Mouse (Mus musculus) embryonic facial prominence, embryonic 15.5 days (tissue): ENCODE data around the gene Lrrc73. TPM values are rescaled to one million over a fixed set of nuclear protein-coding genes. Genes with fewer than 3 reads are reported as not detected.
A peak's percentile ranks its signal among the peaks of the same experiment; 100 is the strongest.

Source experiments
- ATAC-seq: fragments of 200-750 bp; cut with Nextera tagmentation; 2 replicates; pipeline ENCODE4 v1.8.0; 2017; ENCODE audit warnings: low read depth, moderate TSS enrichment; ENCODE audit not compliant: insufficient number of reproducible peaks, low FRiP score, low TSS enrichment
- H3K27ac ChIP-seq: fragments of 300-500 bp; sonication (generic); replicated peaks from 2 replicates; pipeline ENCODE4 v1.5.1; 2015; ENCODE audit warnings: mild to moderate bottlenecking, inconsistent platforms
- H3K27me3 ChIP-seq: fragments of 300-500 bp; sonication (generic); 2 replicates; pipeline ENCODE4 v1.6.1; 2015; ENCODE audit warnings: inconsistent platforms
- H3K36me3 ChIP-seq: fragments of 300-500 bp; sonication (generic); 2 replicates; pipeline ENCODE4 v1.6.1; 2015; ENCODE audit warnings: mild to moderate bottlenecking, inconsistent platforms
- H3K4me1 ChIP-seq: fragments of 300-500 bp; sonication (generic); 2 replicates; pipeline ENCODE4 v1.6.1; 2015; ENCODE audit warnings: inconsistent platforms
- H3K4me2 ChIP-seq: fragments of 300-500 bp; sonication (generic); replicated peaks from 2 replicates; pipeline ENCODE4 v1.6.1; 2015; ENCODE audit warnings: mild to moderate bottlenecking, inconsistent platforms
- H3K4me3 ChIP-seq: fragments of 300-500 bp; sonication (generic); replicated peaks from 2 replicates; pipeline ENCODE4 v1.5.1; 2015; ENCODE audit warnings: mild to moderate bottlenecking, inconsistent platforms
- H3K9ac ChIP-seq: fragments of 300-500 bp; sonication (generic); 2 replicates; pipeline ENCODE4 v1.6.1; 2015; ENCODE audit warnings: inconsistent platforms
- H3K9me3 ChIP-seq: fragments of 300-500 bp; sonication (generic); replicated peaks from 2 replicates; pipeline ENCODE4 v1.6.1; 2016; ENCODE audit warnings: inconsistent platforms
- WGBS: fragments of 180-500 bp; shearing (Covaris S2); methylation state at CpG from one replicate; pipeline ENCODE4 v1.1.7; 2015; 5-methylcytosine and 5-hydroxymethylcytosine counted together
- polyA plus RNA-seq: library from polyadenylated mRNA; unstranded; fragments of >200 nt; fragmentation: Nextera tagmentation; extraction: Ambion mirVana; gene quantifications from 2 replicates; pipeline ENCODE4 v1.2.1, GENCODE M21; 2015

Lrrc73 gene
- polyA plus RNA-seq, 1 experiment from 2014 or later: 3.7 TPM

DNA sequence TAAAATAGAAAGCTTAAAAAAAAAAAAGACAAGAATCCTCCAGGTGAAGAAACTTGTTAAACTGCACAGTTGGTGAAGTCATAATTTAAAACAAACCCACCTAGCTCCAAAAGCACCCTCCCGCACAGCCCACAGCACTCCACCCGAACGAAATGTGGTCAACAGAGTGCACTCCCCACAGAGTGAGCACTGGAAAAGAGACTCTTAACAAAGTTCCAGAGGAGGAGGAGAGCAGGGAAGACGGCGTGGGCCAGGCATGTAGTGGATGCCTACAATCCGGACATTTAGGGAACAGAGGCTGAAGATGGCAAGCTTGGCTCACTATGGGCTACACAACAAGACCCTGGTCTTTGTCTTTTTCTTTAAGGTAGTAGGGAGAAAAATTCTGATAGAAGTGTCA, 21.7 kb downstream of the Lrrc73 start:
- H3K36me3 ChIP-seq: peaks cover 37% of the 10 kb centered on the region
- no peak overlapping the region for H3K4me3 ChIP-seq
- ATAC-seq: no peak
- no peak overlapping the region for H3K9ac ChIP-seq
- H3K27me3 ChIP-seq: no peaks in the 10 kb centered on the region
- H3K4me2 ChIP-seq: 0 out of 2 replicates have a peak overlapping the region, but pooled peaks have one; percentile 8
- peaks cover 78% of the 10 kb centered on the region for H3K4me1 ChIP-seq
- no peaks in the 10 kb centered on the region for H3K9me3 ChIP-seq
- H3K27ac ChIP-seq: peak overlapping the region; percentile 28; the same call in 1 of the 2 replicates
- 57% methylated on average over 6 of the region's 6 CpGs for WGBS

DNA sequence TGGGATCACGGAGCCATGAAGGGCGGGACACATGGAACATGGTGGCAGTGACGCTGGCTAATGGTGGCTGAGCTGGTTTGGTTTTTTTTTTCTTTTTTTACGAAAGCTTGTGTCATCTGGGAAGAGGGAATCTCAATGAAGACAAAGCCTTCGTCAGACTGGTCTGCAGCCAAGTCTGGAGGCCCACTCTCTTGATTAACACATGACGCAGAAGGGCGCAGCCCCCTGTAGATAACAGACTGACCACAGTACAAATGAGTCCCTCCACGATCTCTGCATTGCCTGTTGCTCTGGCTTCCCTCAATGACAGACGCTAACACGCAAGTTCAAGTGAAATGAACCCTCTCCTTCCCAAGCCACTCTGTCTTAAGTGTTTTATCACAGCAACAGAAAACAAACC, 22.2 kb downstream of the Lrrc73 start:
- H3K4me2 ChIP-seq: no peak overlapping the region
- H3K27me3 ChIP-seq: no peaks in the 10 kb centered on the region
- peaks cover 76% of the 10 kb centered on the region for H3K4me1 ChIP-seq
- no peak overlapping the region for H3K9ac ChIP-seq
- 91% methylated on average over 10 of the region's 10 CpGs for WGBS
- ATAC-seq: no peak
- peaks cover 36% of the 10 kb centered on the region for H3K36me3 ChIP-seq
- no peaks in the 10 kb centered on the region for H3K9me3 ChIP-seq
- H3K27ac ChIP-seq: 0 out of 2 replicates have a peak overlapping the region, but pooled peaks have one; percentile 28
- no peak overlapping the region for H3K4me3 ChIP-seq

DNA sequence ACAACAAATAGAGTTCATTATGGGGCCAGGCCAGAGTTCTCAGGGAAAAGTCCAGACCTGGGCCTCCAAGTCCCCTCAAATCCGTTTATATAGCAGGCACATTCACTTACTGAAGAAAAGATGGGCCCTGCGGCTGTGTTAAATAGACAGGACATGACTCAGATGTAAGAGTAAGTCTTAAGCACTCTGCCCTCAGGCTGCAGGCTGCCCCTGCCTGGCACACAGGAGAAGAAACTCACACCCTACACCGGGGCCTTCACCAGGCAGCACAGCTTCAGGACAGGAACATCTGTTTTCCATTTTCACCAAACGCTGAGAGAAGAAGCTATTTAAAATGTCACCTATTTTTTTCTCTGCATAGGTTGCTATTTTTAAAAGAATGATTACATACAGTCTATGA, 24.3 kb downstream of the Lrrc73 start:
- no peak overlapping the region for H3K4me2 ChIP-seq
- 13% methylated on average over 4 of the region's 4 CpGs for WGBS
- no peak overlapping the region for H3K9ac ChIP-seq
- 0 out of 2 replicates have a peak, but pooled peaks have one; percentile 16 for ATAC-seq
- no peaks in the 10 kb centered on the region for H3K27me3 ChIP-seq
- no peaks in the 10 kb centered on the region for H3K9me3 ChIP-seq
- H3K4me1 ChIP-seq: peaks cover 76% of the 10 kb centered on the region
- peak overlapping the region; percentile 79 for H3K27ac ChIP-seq
- H3K36me3 ChIP-seq: peaks cover 24% of the 10 kb centered on the region
- no peak overlapping the region for H3K4me3 ChIP-seq

DNA sequence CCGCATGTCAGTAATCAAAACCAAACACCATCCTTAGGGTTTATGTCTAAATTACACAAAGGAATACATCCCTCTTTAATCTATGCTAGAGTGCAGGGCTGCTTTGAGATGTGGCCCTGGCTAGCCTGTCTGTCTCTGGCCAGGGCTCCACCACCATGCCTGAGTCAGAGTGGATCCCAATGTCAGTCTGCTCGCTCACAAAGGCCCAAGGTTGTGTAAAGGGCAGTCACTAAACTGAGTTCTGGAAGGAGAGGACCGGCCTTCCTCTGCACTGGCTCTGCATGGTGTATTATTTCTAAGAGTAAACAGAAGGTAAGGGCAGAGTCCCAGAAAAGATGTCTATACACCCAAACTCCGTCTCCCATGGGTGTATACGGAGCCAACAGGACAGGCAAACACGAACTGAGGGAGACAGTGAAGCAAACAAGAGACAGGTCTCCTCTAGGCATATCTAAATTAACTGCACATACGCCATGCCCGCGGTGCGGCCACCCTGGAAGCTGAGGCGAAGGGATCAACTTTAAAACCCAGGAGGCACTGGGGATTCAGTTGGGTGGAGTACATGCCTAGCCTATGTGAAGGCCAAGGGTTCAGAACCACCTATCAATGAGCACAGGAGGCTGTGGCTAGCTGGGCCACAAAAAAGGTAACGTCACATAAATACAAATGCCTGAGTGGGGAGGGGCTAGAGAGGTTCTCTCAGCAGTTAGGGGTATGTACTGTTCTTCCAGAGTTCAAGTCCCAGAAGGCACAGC, 24.9 kb downstream of the Lrrc73 start:
- ATAC-seq: no peak; the same call in 1 of the 2 replicates
- Histone ChIP-seq H3K36me3 (peaks cover 24% of the 10 kb centered on the region), H3K4me3 (no peak overlapping the region), H3K9ac (no peak overlapping the region), H3K27ac (peak overlapping the region; percentile 79), H3K27me3 (no peaks in the 10 kb centered on the region), H3K4me2 (peak overlapping the region; percentile 3), H3K9me3 (no peaks in the 10 kb centered on the region), H3K4me1 (peaks cover 74% of the 10 kb centered on the region)
- WGBS: 47% methylated on average over 12 of the region's 12 CpGs

DNA sequence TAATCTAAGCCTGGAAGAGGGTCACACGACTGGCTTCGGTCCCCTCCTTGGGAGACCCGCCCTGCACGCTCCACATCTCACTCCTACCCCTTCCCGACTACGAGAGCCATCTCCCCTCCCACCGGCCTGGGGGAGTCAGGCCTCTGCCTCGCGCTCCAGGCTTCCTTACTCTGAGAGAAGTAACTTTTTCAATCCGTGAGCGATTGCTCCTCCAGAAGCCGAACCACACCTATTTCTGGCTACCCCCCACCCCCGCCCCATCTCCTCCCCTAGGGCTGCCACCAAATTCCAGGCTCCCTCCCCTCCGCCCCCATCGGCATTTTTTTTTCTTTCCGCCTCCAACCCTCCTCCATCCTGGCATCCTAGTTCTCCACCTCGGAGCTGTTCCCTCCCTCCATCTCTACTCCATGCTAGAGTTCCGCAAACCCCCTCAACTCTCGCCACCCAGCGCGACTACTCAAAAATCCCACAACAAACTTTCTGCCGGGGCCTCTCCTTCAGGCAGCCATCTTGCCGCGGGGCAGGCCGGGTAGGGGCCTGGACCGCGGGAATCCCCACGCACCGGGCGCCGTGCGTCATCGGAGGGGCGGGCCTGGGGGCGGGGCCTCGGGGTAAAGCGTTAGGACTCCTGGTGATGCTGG, 29.3 kb downstream of the Lrrc73 start, which contains the start of gene Tjap1:
Tjap1 (minus strand) TSS at position 544 of the 641 bp plus-strand sequence.
- peak within 1 kb of the TSS; percentile 69 for H3K4me3 ChIP-seq
- peak; percentile 94 for ATAC-seq
- under 1% methylated on average over 34 of the region's 37 CpGs for WGBS

DNA sequence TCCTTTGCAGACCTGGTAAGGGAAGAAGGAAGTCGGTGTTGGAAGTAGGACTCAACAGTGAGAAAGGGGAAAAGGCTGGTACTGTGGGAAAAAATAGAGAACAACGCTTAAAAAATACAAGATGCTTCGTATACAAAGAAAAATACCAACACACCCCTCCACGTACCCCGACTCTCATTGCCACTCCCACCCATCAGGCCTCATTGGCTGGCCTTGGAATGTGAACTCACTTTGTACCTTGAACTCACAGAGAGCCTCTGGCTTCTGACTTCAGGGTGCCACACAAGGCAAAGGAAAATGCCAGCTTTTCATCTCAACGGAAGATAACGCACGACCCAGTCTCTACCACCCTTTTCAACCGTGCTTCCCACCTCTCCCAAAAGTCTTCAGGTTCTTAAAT, 29.8 kb downstream of the Lrrc73 start:
- H3K9me3 ChIP-seq: no peaks in the 10 kb centered on the region
- peak; percentile 2; the same call in 1 of the 2 replicates for ATAC-seq
- no peak overlapping the region for H3K9ac ChIP-seq
- H3K4me1 ChIP-seq: peaks cover 52% of the 10 kb centered on the region
- peaks cover 21% of the 10 kb centered on the region for H3K36me3 ChIP-seq
- peak overlapping the region; percentile 69 for H3K4me3 ChIP-seq
- H3K27ac ChIP-seq: peak overlapping the region; percentile 96
- H3K27me3 ChIP-seq: no peaks in the 10 kb centered on the region
- H3K4me2 ChIP-seq: peak overlapping the region; percentile 82
- 20% methylated on average over 9 of the region's 9 CpGs for WGBS

More for the DNA sequence above, 29.3 kb downstream of the Lrrc73 start, which contains the start of gene Tjap1:
- no peaks in the 10 kb centered on the region for H3K27me3 ChIP-seq
- H3K36me3 ChIP-seq: peaks cover 21% of the 10 kb centered on the region
- H3K4me2 ChIP-seq: peak within 1 kb of the TSS; percentile 82
- H3K9me3 ChIP-seq: no peaks in the 10 kb centered on the region
- H3K9ac ChIP-seq: peak within 1 kb of the TSS; percentile 63
- peaks cover 50% of the 10 kb centered on the region for H3K4me1 ChIP-seq
- peak within 1 kb of the TSS; percentile 96 for H3K27ac ChIP-seq

DNA sequence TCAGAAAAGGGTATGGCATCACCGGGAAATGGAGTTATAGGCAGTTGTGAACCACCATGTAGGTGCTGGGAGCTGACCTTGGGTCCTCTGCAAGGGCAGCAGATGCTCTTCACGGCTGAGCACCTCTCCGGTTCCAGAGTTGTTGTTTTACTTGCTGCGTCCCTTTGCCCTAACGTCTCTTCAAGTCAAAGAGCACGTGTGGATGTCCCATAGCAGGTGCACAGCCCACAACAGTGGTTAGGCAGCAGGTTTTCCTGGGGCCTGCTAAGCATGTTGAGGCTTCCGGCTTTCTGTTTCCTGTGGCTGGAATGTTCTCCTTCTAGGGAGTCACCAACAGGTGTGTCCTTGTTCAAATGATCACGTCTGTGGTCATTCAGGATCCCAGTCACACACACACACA, 30.6 kb downstream of the Lrrc73 start:
- no peaks in the 10 kb centered on the region for H3K9me3 ChIP-seq

DNA sequence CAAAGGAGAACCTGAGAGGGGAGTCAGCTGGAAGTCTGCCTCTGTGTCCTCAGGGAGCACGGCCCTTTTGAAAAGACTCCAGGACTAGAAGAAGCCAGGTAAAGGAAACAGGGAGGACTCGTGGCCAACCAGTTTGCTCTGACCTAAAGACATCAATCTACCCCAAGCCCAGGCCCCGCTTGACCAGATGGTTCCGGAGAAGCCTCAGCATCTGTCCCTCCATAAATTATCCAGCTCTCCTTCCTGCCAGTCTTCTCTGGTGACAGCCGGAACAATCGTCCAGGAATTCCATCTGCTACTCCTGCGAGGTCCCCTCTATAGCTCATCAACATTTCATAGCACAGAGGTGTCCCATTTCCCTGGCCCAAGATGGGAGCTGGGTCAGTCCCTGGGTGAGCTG, 31.3 kb downstream of the Lrrc73 start:
- Histone ChIP-seq H3K36me3 (peaks cover 8% of the 10 kb centered on the region), H3K27me3 (no peaks in the 10 kb centered on the region), H3K9me3 (no peaks in the 10 kb centered on the region), H3K4me1 (peaks cover 44% of the 10 kb centered on the region), H3K9ac (no peak overlapping the region), H3K4me2 (no peak overlapping the region), H3K27ac (no peak overlapping the region), H3K4me3 (no peak overlapping the region)
- WGBS: 57% methylated on average over 7 of the region's 7 CpGs
- no peak for ATAC-seq

More for the DNA sequence above, 30.6 kb downstream of the Lrrc73 start:
- Histone ChIP-seq H3K27ac (no peak overlapping the region), H3K9ac (no peak overlapping the region), H3K27me3 (no peaks in the 10 kb centered on the region), H3K4me1 (peaks cover 47% of the 10 kb centered on the region), H3K4me2 (no peak overlapping the region), H3K36me3 (peaks cover 15% of the 10 kb centered on the region), H3K4me3 (no peak overlapping the region)
- ATAC-seq: no peak
- 78% methylated on average over 8 of the region's 8 CpGs for WGBS

DNA sequence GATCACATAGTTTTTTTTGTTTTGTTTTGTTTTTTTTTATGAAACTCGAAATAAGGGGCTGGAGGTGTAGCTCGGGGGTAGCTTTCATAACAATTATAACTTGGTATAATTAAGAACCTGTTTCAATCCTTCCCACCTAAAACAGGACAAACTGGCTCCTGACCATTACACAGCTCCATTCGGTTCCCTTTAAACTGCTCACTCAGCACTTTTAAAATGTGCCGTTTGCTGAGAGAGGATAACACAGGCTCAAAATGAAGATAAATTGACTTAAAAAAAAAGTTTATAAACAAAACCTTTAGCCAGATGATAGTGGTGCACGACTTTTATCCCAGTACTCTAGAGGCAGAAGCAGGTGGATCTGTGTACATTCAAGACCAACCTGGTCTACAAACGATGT, 32.1 kb downstream of the Lrrc73 start:
- H3K9ac ChIP-seq: no peak overlapping the region
- no peaks in the 10 kb centered on the region for H3K9me3 ChIP-seq
- no peak for ATAC-seq
- H3K4me3 ChIP-seq: no peak overlapping the region
- no peak overlapping the region for H3K4me2 ChIP-seq
- H3K27ac ChIP-seq: no peak overlapping the region
- 56% methylated on average over 6 of the region's 6 CpGs for WGBS
- H3K27me3 ChIP-seq: no peaks in the 10 kb centered on the region
- peaks cover 5% of the 10 kb centered on the region for H3K36me3 ChIP-seq
- peaks cover 42% of the 10 kb centered on the region for H3K4me1 ChIP-seq

DNA sequence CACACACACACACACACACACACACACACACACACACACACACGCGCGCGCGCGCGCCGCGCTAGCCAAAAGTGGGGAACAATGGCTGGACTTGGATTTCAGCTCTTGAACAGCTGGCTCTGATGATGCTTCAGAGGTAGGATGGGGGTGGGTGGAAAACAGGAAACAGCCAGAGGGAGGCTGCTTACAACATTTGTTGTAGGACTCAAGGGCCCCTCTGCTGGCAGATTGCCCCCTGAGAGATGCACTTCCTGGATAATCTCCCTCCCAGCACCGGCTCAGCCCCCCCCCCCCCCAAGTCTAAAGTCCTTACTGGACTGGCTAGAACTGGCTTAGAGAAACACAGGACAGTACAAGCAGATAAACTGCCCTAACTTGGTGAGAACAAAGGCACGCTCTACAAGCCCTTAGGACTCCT, 34.4 kb downstream of the Lrrc73 start:
- Histone ChIP-seq H3K27ac (peak overlapping the region; percentile 76), H3K4me3 (no peak overlapping the region), H3K9me3 (no peaks in the 10 kb centered on the region), H3K27me3 (no peaks in the 10 kb centered on the region), H3K4me1 (peaks cover 22% of the 10 kb centered on the region), H3K36me3 (no peaks in the 10 kb centered on the region), H3K4me2 (no peak overlapping the region; the same call in 1 of the 2 replicates), H3K9ac (no peak overlapping the region)
- WGBS: 6% methylated on average over 11 of the region's 11 CpGs
- peak; percentile 61 for ATAC-seq

DNA sequence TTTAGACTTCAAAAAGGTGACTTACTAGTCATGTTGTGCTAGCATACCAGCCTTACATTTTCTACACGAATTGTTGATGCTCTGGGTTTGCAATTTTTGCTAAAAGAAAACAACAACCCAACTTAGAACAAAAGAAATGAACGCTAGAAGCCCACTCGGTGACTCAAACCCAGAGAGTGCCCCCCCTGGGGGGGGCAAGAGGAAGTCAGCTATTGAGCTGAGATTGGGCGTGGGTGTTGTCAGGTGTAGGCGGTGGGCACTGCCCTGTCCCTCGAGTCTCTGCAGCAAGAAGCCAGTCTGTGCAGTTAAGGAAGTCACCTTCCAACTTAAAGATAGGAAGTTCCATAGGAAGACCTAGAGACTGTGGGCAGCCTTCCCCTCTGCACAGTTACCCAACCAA, 43.3 kb downstream of the Lrrc73 start:
- no peaks in the 10 kb centered on the region for H3K9me3 ChIP-seq
- WGBS: 45% methylated on average over 6 of the region's 6 CpGs
- H3K4me2 ChIP-seq: peak overlapping the region; percentile 92
- H3K36me3 ChIP-seq: no peaks in the 10 kb centered on the region
- H3K27me3 ChIP-seq: peaks cover 47% of the 10 kb centered on the region
- no peak overlapping the region for H3K27ac ChIP-seq
- ATAC-seq: no peak
- H3K4me3 ChIP-seq: no peak overlapping the region
- no peak overlapping the region for H3K9ac ChIP-seq
- H3K4me1 ChIP-seq: peaks cover 21% of the 10 kb centered on the region
